Mouse (Mus musculus): ENCODE results near the gene 4933406M09Rik. TPM values are rescaled to one million over a fixed set of nuclear protein-coding genes. Genes with fewer than 3 reads are reported as not detected.

Gene 4933406M09Rik
- total RNA-seq, 2 experiments from 2014 or later = not detected

- no peak for DNase-seq (ENCODE audit: extremely low spot score in 1 of 2, low spot score in 2 of 2)
- intact Hi-C loops (cut with DNase I) = no loop called here
Observed at GRCm38 (mm10) chr1:134365491-134365890, 20.2 kb upstream of the 4933406M09Rik start.

GRCm38 (mm10) chr1:134368777-134369337 lies 16.9 kb upstream of the 4933406M09Rik start:
- intact Hi-C loops (cut with DNase I) = no loop called here
- DNase-seq (ENCODE audit: extremely low spot score in 1 of 2, low spot score in 2 of 2) = peak; percentile 27 to 61

- intact Hi-C loops (cut with DNase I) = no loop called here
Observed at GRCm38 (mm10) chr1:134374124-134374523, 11.6 kb upstream of the 4933406M09Rik start.

GRCm38 (mm10) chr1:134381051-134381450 lies 4.7 kb upstream of the 4933406M09Rik start:
- DNase-seq (ENCODE audit: extremely low spot score in 1 of 2, low spot score in 2 of 2) = no peak
- intact Hi-C loops (cut with DNase I) = no loop called here

More at GRCm38 (mm10) chr1:134374124-134374523, 11.6 kb upstream of the 4933406M09Rik start:
- no peak for DNase-seq (ENCODE audit: extremely low spot score in 1 of 2, low spot score in 2 of 2)

GRCm38 (mm10) chr1:134381795-134382625 lies 3.7 kb upstream of the 4933406M09Rik start:
- DNase-seq (ENCODE audit: extremely low spot score in 1 of 2, low spot score in 2 of 2) = peak in 1 of 2 experiments; percentile 25
- intact Hi-C loops (cut with DNase I) = no loop called here

- no peak for DNase-seq (ENCODE audit: extremely low spot score in 1 of 2, low spot score in 2 of 2)
- intact Hi-C loops (cut with DNase I) = no loop called here
Observed at GRCm38 (mm10) chr1:134384581-134384980, 1.2 kb upstream of the 4933406M09Rik start.

GRCm38 (mm10) chr1:134385176-134385575 lies 564 bp upstream of the 4933406M09Rik start:
- intact Hi-C loops (cut with DNase I) = no loop called here
- no peak for DNase-seq (ENCODE audit: extremely low spot score in 1 of 2, low spot score in 2 of 2)

GRCm38 (mm10) chr1:134393827-134394226 lies 8.1 kb downstream of the 4933406M09Rik start:
- no peak for DNase-seq (ENCODE audit: extremely low spot score in 1 of 2, low spot score in 2 of 2)
- intact Hi-C loops (cut with DNase I) = no loop called here

- DNase-seq (ENCODE audit: extremely low spot score in 1 of 2, low spot score in 2 of 2) = no peak
- intact Hi-C loops (cut with DNase I) = no loop called here
Observed at GRCm38 (mm10) chr1:134398210-134398609, 12.5 kb downstream of the 4933406M09Rik start.

GRCm38 (mm10) chr1:134399735-134400134 lies 14.0 kb downstream of the 4933406M09Rik start:
- peak in 1 of 2 experiments; percentile 28 for DNase-seq (ENCODE audit: extremely low spot score in 1 of 2, low spot score in 2 of 2)
- intact Hi-C loops (cut with DNase I) = no loop called here

- DNase-seq (ENCODE audit: extremely low spot score in 1 of 2, low spot score in 2 of 2) = peak; percentile 36 to 87
- intact Hi-C loops (cut with DNase I) = no loop called here
Observed at GRCm38 (mm10) chr1:134405509-134406413, 20.0 kb downstream of the 4933406M09Rik start, which contains the start of gene Cyb5r1. Cyb5r1 (plus strand) TSS chr1:134405559.

- intact Hi-C loops (cut with DNase I) = no loop called here
- no peak for DNase-seq (ENCODE audit: extremely low spot score in 1 of 2, low spot score in 2 of 2)
Observed at GRCm38 (mm10) chr1:134406414-134406771, 20.7 kb downstream of the 4933406M09Rik start.

GRCm38 (mm10) chr1:134408080-134408479 lies 22.3 kb downstream of the 4933406M09Rik start:
- no peak for DNase-seq (ENCODE audit: extremely low spot score in 1 of 2, low spot score in 2 of 2)
- intact Hi-C loops (cut with DNase I) = no loop called here

GRCm38 (mm10) chr1:134411706-134412629 lies 26.2 kb downstream of the 4933406M09Rik start:
- no peak for DNase-seq (ENCODE audit: extremely low spot score in 1 of 2, low spot score in 2 of 2)
- intact Hi-C loops (cut with DNase I) = no loop called here

GRCm38 (mm10) chr1:134414038-134414437 lies 28.3 kb downstream of the 4933406M09Rik start:
- no peak for DNase-seq (ENCODE audit: extremely low spot score in 1 of 2, low spot score in 2 of 2)
- intact Hi-C loops (cut with DNase I) = no loop called here

GRCm38 (mm10) chr1:134414501-134415167 lies 28.9 kb downstream of the 4933406M09Rik start:
- intact Hi-C loops (cut with DNase I) = loop anchor here (5.0 kb wide), 1 partner anchor 52 kb away; the partner anchor contains the start of gene Tmem183a
- DNase-seq (ENCODE audit: extremely low spot score in 1 of 2, low spot score in 2 of 2) = no peak

- peak; percentile 97 to 99 for DNase-seq (ENCODE audit: extremely low spot score in 1 of 2, low spot score in 2 of 2)
Observed at GRCm38 (mm10) chr1:134415168-134415831, 29.6 kb downstream of the 4933406M09Rik start, which contains the start of gene Adipor1. Adipor1 (plus strand) TSS chr1:134415378.

More at GRCm38 (mm10) chr1:134415168-134415831, 29.6 kb downstream of the 4933406M09Rik start, which contains the start of gene Adipor1:
- intact Hi-C loops (cut with DNase I) = loop anchor here (5.0 kb wide), 1 partner anchor 53 kb away; the partner anchor contains the start of gene Tmem183a
